Mouse (Mus musculus) 3134 (cell line): ENCODE data around the gene Map6.

Source experiments
- DNase-seq: peaks from one replicate; pipeline ENCODE4 v3.0.0-alpha.2; 2011; ENCODE audit warnings: low spot score; ENCODE audit not compliant: insufficient read length; ENCODE audit errors: extremely low read depth

Map6 gene

DNA sequence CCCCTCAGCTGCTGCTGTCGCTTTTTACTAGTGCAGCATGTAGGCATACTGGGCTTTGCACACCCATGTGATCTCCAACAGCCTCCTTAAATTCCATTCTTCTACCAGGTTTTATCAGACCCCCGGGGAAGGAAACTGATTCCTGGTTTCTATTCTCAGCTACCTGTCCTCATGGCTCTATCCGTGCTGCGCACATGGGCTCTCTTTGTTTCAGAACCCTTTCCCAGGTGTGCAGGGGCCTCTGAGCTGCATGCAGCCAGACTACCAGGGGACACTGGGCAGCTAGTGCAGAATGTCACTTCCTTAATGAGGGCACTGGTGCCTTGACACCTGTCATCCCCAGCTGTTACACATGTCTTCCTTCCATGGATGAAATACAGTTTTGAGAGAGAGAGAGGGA lies 44.8 kb downstream of the Map6 start:
- DNase-seq = no peak

DNA sequence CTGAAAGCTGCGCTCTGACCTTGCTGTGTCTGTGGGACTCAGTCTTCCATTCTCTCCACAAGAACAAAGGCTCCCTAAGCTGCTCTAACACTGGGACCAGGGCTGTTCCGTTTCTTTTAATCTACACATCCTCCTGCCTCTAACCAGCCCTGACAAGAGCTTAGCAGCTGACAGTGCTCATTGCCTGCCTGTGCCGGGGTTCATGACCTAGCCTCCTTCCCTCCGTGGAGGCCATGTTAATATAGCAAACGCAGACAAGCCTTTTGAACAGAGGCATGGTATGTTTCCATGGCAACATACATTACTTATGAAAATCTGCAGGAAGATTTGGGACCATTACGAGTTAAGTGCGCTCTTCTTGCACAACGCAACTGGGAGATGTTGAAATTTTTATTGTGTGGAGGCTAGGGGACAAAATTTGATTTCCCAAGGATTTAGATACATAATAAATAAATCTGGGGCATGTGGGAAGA lies 45.5 kb downstream of the Map6 start:
- no peak for DNase-seq

DNA sequence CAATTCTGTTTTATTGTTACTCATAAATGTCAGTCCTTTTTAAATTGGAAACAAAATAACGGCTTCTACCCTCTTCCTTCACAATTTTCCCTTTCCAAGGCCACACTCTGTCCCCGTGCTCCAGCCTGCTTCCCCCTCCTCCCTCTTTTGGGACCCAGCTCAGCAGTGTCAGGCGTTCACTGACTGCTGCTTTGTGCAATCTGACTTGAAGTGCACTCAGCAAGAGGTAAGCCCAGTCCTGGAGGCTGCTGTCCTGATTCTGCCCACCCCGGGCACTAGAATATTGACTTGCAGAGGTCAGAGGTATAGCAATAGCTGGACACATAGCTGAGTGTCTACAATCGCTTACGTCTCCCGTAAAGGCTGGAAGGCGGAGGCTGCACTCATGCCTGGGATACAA lies 46.0 kb downstream of the Map6 start:
- DNase-seq = no peak

DNA sequence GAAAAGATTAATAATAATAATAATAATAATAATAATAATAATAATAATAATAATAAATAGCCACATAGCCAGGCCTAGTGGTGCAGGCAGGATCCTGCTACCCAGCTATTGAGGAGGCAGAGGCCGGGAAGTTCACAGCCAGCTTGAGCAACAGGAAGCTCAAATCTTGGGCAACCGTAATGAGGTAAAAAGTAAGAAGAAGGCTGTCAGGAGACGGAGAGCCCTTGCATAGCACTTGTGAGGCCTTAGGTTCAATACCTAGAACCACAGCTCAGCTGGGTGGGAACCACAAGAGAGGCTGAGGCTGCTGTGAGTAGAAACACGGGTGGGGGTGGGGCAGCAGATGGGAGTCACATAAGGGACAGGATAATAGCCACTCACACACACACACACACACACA lies 47.3 kb downstream of the Map6 start:
- DNase-seq = no peak

DNA sequence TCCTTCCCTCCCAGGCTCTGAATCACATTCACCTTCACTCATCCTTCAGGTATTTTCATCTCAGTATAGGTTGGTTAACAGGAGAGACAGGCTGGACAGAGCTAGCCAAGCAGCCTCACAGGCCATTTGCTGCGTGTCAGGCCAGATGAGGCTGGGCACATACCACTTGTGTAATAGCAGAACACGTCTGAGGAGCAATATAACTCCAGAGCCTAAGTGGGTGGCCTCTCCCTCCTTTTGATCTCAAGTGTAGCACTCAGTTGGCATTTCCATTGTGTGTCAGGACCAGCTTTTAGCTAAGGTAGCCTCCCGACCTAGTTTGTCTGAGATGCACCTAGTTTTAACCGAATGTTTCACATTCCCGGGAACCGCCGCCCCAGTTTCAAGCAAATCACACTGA lies 49.0 kb downstream of the Map6 start:
- DNase-seq = no peak

DNA sequence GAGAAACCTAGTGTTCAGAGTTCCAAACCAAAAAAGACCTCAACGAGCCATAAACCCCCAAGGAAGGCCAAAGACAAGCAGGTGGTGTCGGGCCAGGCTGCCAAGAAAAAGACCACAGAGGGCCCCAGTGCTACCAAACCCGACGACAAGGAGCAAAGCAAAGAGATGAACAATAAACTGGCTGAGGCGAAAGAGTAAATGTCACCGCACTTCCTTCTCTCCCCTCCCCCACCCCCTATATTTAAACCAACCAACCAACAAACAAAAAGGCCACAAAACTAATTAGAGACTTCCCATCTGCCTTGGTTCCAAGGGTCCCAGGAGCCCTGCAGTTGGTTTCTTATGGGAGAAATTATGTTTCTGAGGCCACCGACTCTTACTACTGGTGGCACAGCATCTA lies 50.2 kb downstream of the Map6 start:
- no peak for DNase-seq

DNA sequence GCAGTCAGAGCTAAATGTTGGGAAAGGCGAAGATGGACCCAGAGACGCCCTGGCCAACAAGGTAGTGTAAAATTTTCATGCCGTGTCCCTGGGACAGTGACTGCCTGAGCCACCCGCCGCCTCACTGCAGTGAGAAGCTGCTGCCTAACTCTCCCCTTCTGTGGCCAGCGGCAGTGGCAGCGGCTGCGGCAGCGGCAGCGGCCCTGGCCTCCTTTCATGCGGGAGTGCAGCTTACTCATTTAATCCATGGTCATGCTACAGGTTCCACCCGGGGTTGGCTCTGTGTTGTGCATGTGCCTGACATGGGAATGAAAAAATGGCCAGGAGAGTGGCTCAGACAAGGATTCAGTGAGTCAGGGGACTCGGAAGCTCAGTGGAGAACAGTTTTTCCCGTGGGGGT lies 53.3 kb downstream of the Map6 start:
- no peak for DNase-seq

DNA sequence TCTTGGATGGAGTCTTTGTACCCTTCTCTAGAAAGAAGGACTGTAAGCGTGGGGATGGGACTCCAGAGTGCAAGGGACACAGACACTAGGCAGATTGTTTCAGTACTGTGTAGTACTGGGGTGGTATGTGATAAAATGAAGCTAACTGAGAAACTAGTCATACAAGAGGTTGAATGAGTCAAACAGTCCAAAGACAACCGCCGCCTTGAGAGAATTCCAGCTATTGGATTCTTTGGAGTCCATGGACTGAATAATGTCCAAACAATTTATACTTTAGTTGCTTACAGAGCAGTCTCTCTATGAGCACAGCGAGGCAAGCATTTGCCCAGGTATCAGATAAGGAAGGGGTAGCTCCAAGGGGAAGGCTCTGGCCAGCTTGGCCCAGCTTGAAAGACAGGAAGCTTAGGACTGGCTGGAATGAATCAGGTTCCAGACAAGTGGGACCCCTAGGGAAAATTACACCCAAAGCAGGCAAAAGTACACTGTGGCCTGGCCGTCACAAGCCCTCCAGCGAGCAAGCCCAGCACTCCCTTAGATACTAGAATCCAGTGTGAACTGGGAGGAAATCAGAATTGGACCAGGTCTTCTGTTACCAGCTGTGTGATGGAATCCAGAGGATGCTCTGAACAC lies 55.6 kb downstream of the Map6 start:
- no peak for DNase-seq

DNA sequence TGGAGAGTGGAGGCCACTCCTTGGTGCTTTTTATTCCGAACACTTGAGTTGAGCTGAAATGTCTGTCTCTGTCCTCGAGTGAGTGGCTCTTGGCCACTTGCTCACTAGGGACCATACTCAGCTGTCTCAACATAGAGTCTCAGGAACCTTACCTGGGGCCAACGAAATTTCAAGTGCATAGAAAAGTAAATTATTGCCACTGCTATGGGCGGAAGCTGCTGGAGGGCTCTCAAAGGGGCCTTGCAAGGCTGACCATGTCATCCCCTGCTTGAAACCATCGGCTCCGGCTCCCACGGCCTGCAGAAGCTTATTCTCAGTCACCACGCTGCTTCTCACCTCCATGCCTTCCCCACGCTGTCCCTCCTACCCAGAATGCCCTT lies 56.1 kb downstream of the Map6 start:
- DNase-seq = no peak

DNA sequence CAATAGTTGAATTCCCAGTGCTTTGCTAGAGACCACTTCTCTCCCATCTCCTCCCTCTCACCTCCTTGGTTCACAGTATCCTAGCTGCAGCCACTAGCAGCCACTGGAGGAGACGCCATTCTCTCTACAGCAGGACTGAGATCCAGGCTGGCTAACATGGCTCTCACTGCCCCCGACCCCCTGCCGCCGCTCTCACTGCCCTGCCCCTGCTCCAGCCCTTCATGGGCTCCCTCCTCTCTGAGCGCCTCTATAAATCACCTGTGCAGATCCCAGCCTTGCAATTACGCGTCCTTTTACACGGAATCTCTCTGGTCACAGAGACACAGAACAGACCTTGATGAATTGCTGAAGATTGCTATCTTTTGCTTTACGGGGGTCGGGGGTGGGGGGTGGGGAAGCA lies 57.6 kb downstream of the Map6 start:
- DNase-seq = no peak

DNA sequence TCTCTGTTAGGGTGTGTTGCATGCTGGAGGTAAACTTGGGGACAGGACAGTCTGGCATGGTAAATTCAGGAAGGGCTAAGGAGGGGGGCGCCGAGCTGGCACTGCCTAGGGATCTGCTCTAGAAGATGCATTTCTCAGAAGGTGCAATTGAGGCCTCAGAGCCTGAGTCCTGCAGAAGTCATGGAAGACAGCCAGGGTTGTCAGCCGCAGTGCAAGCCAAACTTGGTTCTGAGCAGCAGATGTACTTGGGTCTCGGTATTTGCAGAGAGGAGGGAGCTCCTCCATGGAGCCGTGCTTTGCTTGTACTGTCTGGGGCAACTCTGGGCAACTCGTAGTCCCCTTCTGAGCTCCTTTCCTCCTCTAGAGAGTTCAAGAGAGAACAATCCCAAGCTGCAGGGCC lies 58.9 kb downstream of the Map6 start:
- DNase-seq = no peak

DNA sequence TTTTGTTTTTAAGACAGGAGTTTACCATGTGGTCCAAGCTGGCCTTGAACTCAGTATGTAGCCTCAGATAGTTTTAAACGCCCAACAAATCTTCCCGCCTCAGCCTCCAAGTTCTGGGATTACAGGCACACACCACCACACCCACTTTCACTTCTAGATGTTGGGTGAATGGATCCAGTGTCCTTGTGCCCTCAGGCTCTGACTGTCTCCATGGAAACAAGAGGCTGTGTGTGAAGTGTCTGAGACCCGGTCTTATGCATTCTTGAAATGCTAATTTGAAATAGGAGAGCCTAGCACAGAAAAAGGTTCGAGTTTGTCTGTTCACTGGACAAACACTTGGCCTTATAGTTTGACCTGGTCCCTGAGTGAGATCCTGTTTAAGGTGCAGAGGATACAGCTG lies 61.6 kb downstream of the Map6 start:
- DNase-seq = no peak

DNA sequence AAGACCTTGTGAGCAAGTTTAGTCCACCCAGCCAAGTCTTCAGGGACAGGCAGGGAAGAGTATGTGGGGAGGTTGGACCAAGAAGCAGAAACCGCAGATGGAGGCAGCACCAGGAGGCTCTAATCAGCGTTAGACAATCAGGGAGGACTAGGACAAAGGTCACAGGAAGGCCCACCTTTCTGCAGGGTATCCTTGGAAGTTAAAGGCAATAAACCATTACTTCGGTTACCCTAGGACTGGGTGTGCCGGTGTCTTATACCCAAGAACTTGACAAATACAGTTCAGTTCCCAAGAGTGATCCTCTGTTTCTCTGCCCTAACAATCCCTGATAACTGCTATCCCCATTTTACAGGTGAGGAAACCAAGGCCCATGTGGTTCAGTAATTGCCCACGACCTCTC lies 62.8 kb downstream of the Map6 start:
- no peak for DNase-seq

DNA sequence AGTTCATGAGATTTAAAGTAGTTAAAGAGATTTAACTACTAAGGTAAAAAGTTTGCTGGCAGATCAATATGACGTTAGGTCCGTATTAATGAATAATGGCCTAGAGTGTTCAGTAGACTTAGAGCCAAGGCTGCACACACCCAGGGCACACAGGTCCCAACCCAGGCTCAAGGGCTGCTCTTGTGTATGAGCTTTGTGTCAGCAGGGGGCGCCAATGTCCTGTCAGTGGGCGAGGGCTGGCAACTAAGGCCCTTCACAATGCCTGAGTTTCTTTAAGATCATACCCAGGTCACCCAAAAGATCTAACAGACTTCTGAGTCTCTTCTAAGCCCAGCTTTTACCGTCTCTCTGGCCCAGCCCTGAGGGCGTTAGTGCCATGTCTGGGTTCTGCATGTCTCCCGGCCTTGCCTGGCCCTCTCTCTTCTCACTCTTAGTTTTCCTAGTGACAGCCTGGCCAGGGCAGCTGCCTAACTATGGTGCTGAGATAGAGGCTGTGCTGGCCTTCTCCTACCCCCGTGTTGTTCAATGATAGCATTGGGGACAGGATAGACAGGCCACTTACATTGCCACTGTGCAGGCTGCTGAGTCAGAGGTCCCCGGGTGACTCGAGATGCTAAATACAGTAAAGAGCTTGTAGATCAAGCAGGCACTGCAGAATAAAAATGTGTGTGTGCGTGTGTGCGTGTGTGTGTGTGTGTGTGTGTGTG lies 65.7 kb downstream of the Map6 start:
- peak; percentile 51 for DNase-seq

DNA sequence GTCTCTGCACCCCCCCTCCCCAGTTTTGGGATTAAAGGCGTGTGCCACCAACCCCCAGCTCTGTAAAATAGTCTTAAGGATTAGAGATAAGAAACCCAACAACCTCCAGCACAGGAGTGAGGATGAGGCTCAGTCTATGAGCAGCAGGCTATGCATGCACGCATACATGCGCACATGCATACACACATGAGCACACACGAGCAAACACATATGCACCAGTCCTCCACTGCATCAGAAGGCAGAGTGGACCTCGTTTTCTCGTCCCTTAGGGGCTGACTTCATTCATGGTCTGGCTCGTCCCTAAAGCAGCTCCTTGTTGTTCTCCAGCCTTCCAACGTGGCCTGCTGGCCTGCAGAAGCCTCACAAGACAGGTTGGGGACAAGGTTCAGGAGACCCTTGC lies 73.5 kb downstream of the Map6 start:
- no peak for DNase-seq

DNA sequence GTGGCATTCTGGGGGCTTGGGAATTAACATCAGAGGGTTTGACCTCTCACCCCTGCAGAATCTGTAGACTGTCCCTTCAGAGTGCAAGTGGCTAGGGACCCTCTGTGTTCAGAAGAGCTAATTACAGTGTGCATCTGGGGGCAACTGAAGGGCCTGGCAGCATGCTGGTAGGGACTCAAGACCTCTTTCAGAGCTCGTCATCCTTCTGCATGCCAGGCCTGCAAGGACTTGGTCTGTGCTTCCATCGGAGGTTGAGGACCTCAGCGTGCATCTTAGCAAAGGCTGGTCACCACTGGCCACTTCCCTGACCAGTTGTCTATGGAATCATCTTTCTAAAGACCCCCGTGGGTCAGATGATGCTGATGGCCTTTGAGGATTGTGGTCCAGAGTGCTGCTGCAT lies 76.3 kb downstream of the Map6 start:
- DNase-seq = no peak

DNA sequence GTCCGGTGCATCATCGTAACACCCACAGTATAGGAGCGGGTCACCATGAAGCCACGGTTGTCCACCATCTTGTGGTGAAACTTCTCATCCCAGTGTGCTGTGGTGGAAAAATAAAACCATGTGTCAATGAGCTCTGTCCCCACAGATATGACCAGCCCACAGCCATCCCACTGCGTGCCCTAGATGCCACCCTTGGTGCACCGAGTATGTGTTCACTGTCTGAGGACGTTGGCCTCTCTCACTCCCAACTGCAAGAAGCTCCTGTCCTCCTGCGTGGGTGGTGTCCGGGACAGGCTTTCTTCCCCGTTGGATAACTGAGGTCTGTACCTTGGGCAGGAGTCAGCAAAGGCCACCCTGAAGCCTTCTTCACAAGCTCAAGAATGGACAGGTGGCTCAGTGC lies 80.0 kb downstream of the Map6 start:
- no peak for DNase-seq

DNA sequence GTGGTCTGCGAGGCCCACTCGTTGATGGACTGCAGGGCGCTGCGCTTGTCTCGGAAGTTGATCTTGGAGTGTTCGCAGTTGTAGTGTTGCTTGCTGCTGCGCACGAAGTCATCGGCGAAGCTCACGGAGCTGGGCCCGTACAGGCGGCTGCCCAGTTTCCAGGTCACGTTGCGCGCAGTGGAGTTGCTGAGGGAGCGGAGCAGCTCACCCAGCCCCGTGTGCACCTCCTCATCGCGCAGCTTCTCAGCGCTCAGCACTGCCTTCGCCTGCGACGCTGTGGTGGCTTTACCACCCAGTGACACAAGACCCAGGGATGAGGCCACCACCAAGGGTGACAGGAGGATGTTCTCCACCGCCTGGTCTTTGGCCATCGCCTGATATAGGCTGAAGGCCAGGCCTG lies 81.6 kb downstream of the Map6 start:
- no peak for DNase-seq

DNA sequence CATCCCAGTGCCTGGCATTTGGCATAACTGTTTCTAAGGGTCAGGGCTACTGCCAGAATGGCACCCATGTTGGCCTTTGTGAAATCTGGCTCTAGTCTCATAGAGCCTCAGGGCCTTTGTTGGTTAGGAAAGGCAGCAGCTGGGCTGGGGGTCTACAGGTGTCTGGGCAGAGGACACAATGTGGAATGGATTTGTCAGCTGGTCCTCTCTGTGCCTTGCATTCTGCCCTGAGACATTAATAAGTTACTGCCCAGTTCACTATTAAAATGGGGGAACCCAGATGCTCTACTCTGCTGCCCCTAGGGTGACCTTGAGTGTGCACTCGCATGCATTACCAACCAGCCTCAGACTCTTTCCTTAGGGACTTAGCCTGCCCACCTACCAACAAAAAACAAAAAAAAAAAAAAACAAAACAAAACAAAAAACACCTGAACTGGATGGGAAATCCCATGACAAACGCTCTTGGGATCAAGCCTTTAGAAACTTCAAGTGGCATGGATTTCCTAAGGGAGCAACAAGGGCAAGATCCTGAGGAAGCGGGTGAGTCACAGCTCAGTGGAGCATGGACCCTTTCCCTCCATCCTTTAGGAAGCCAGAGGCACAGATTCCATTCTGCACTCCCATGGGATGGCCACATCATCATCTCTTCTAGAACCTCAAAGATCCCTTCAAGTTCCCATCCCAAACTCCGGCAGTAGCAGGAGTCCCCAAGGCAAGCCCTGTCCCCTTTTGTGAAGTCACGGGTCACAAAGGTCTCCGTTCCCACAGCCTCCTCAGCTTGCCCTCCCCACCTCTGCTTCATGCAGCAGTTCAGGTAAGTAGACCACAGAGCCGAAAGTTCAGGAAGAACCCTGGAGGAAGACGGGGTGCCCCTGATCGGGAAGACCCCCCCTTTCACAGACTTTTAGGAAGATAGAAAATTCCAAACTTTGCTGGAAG lies 82.8 kb downstream of the Map6 start:
- DNase-seq = no peak

DNA sequence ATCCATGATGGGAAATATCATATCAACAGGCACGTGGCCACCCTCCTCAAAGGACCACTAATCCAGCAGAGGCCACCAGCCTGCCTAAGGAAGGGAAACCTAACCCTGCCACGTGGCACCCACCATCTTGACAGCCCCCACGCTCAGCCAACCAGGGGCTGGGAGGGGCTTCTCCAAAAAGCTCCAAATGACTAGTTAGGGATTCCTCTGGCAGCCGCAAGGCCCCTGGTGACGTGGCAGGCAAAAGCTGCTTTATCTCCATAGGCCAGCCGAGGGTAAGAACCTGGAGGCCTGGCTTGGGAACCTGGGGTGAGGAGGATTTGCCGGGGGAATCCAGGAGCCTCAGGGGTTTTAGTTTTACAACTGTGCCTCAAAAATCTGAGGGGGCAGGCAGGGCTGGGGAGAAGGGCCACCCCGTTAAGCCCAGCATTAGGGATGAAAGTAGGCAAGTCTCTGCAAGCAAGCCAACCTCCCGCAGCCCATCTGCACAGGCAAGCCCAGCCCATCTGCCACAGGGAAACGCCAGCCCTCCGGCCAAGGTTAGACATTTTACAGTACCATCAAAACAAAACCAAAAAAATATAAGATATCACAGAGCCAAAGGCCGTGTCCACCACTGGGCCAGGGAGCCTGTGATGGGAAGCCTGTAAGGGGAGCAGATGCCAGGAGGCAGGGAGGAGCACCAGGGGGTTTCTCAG lies 84.0 kb downstream of the Map6 start:
- DNase-seq = peak; percentile 63
